Mouse (Mus musculus) MEL (cell line): ENCODE measurements around the gene Rtp3. TPM values are rescaled to one million over a fixed set of nuclear protein-coding genes. Genes with fewer than 3 reads are reported as not detected.

Experiments
- DNase-seq: peaks from one replicate; pipeline ENCODE4 v3.0.0; 2011; ENCODE audit warnings: low read depth, low spot score
- H3K27ac ChIP-seq: 2 replicates; pipeline ENCODE4 v1.5.1; 2012; ENCODE audit warnings: low read depth, mild to moderate bottlenecking, control low read depth, low read length, moderate library complexity; ENCODE audit not compliant: control insufficient read depth
- H3K27me3 ChIP-seq, 2 experiments: fragments of 150-350 bp in 1 of 2; sonication (generic) in 1 of 2; 2 replicates each; pipeline ENCODE4 v1.6.1; 2012; ENCODE audit warnings: low read length in 2 of 2, mild to moderate bottlenecking in 2 of 2, improper control_type of control experiment in 1 of 2, moderate library complexity in 1 of 2; ENCODE audit not compliant: insufficient read depth in 2 of 2, control insufficient read depth in 1 of 2
- H3K36me3 ChIP-seq, 2 experiments: 2 replicates each; pipeline ENCODE4 v1.6.1; 2012 to 2014; ENCODE audit warnings: low read length in 2 of 2, improper control_type of control experiment in 1 of 2, inconsistent platforms in 1 of 2, mild to moderate bottlenecking in 1 of 2; ENCODE audit not compliant: insufficient read depth in 2 of 2, control insufficient read depth in 1 of 2
- H3K4me1 ChIP-seq, 2 experiments: fragments of 150-350 bp in 1 of 2; sonication (generic) in 1 of 2; 2 replicates each; pipeline ENCODE4 v1.6.1; 2012; ENCODE audit warnings: low read length in 2 of 2, improper control_type of control experiment in 1 of 2, mild to moderate bottlenecking in 1 of 2; ENCODE audit not compliant: insufficient read depth in 2 of 2, control insufficient read depth in 1 of 2
- H3K4me3 ChIP-seq, 2 experiments: fragments of 150-350 bp in 1 of 2; sonication (generic) in 1 of 2; 2 replicates each; pipeline ENCODE4 v1.5.1; 2012; ENCODE audit warnings: low read depth in 2 of 2, low read length in 2 of 2, mild to moderate bottlenecking in 2 of 2, moderate library complexity in 2 of 2, control low read depth in 1 of 2, improper control_type of control experiment in 1 of 2; ENCODE audit not compliant: control insufficient read depth in 1 of 2, insufficient read depth in 1 of 2
- H3K79me2 ChIP-seq: 2 replicates; pipeline ENCODE4 v1.6.1; 2012; ENCODE audit warnings: mild to moderate bottlenecking, low read length, moderate library complexity; ENCODE audit not compliant: control insufficient read depth, poor library complexity, insufficient read depth
- H3K9ac ChIP-seq: 2 replicates; pipeline ENCODE4 v1.6.1; 2012; ENCODE audit warnings: low read depth, mild to moderate bottlenecking, control low read depth, low read length, moderate library complexity; ENCODE audit not compliant: control insufficient read depth, poor library complexity, severe bottlenecking
- H3K9me3 ChIP-seq: fragments of 150-350 bp; sonication (generic); replicated peaks from 2 replicates; pipeline ENCODE4 v1.6.1; 2012; ENCODE audit warnings: mild to moderate bottlenecking, low read length, improper control_type of control experiment, moderate library complexity; ENCODE audit not compliant: insufficient read depth
- CHD2 ChIP-seq: IDR thresholded peaks from 2 replicates; pipeline ENCODE4 v1.6.1; 2011; ENCODE audit warnings: low read length, improper control_type of control experiment
- CTCF ChIP-seq, 3 experiments: IDR thresholded peaks in 2 of 3; conservative IDR thresholded peaks in 1 of 3; 2 replicates each; pipeline ENCODE4 v1.5.1; 2011 to 2012; ENCODE audit warnings: low read length in 3 of 3, low read depth in 2 of 3, mild to moderate bottlenecking in 2 of 3, improper control_type of control experiment in 1 of 3, inconsistent platforms in 1 of 3, mixed read lengths in 1 of 3, moderate library complexity in 1 of 3; ENCODE audit not compliant: control insufficient read depth in 1 of 3, insufficient read depth in 1 of 3, poor library complexity in 1 of 3, severe bottlenecking in 1 of 3
- E2F4 ChIP-seq: IDR thresholded peaks from 2 replicates; pipeline ENCODE4 v1.6.1; 2011; ENCODE audit warnings: low read depth, low read length, improper control_type of control experiment, borderline replicate concordance
- ELF1 ChIP-seq: IDR thresholded peaks from 2 replicates; pipeline ENCODE4 v1.6.1; 2014; ENCODE audit warnings: low read depth, mild to moderate bottlenecking, inconsistent platforms, low read length, improper control_type of control experiment, moderate library complexity
- EP300 ChIP-seq, 2 experiments: IDR thresholded peaks; 2 replicates each; pipeline ENCODE4 v1.6.1; 2011; ENCODE audit warnings: improper control_type of control experiment in 2 of 2, low read length in 2 of 2, low read depth in 1 of 2, mild to moderate bottlenecking in 1 of 2
- ETS1 ChIP-seq: IDR thresholded peaks from 2 replicates; pipeline ENCODE4 v1.6.1; 2012; ENCODE audit warnings: low read depth, mild to moderate bottlenecking, inconsistent platforms, low read length, improper control_type of control experiment, moderate library complexity
- GABPA ChIP-seq: IDR thresholded peaks from 2 replicates; pipeline ENCODE4 v1.6.1; 2012; ENCODE audit warnings: low read depth, mild to moderate bottlenecking, inconsistent platforms, low read length, improper control_type of control experiment, moderate library complexity
- HCFC1 ChIP-seq: IDR thresholded peaks from 2 replicates; pipeline ENCODE4 v1.6.1; 2012; ENCODE audit warnings: low read depth, mild to moderate bottlenecking, inconsistent platforms, low read length, improper control_type of control experiment, moderate library complexity
- KAT2A ChIP-seq: conservative IDR thresholded peaks from 2 replicates; pipeline ENCODE4 v1.6.1; 2012; ENCODE audit warnings: low read depth, low read length, improper control_type of control experiment, inconsistent platforms
- MAFK ChIP-seq: IDR thresholded peaks from 2 replicates; pipeline ENCODE4 v1.6.1; 2011; ENCODE audit warnings: low read depth, mild to moderate bottlenecking, low read length, improper control_type of control experiment, borderline replicate concordance
- MAX ChIP-seq: IDR thresholded peaks from 2 replicates; pipeline ENCODE4 v1.6.1; 2011; ENCODE audit warnings: low read length, improper control_type of control experiment
- MAZ ChIP-seq: IDR thresholded peaks from 2 replicates; pipeline ENCODE4 v1.6.1; 2012; ENCODE audit warnings: low read depth, mild to moderate bottlenecking, inconsistent platforms, low read length, improper control_type of control experiment
- MXI1 ChIP-seq: IDR thresholded peaks from 2 replicates; pipeline ENCODE4 v1.6.1; 2011; ENCODE audit warnings: mild to moderate bottlenecking, low read depth, low read length, improper control_type of control experiment
- MYB ChIP-seq: IDR thresholded peaks from 2 replicates; pipeline ENCODE4 v1.6.1; 2011; ENCODE audit warnings: mild to moderate bottlenecking, low read depth, low read length, improper control_type of control experiment
- MYC ChIP-seq: IDR thresholded peaks from 2 replicates; pipeline ENCODE4 v1.6.1; 2011; ENCODE audit warnings: low read depth, mild to moderate bottlenecking, low read length, improper control_type of control experiment, moderate library complexity
- NELFE ChIP-seq: IDR thresholded peaks from 2 replicates; pipeline ENCODE4 v1.6.1; 2011; ENCODE audit warnings: low read depth, low read length, improper control_type of control experiment
- NRF1 ChIP-seq: IDR thresholded peaks from 2 replicates; pipeline ENCODE4 v1.6.1; 2014; ENCODE audit warnings: low read depth, mild to moderate bottlenecking, inconsistent platforms, low read length, improper control_type of control experiment, moderate library complexity; ENCODE audit not compliant: poor library complexity, insufficient read depth, severe bottlenecking
- POLR2AphosphoS2 ChIP-seq: IDR thresholded peaks from 2 replicates; pipeline ENCODE4 v1.6.1; 2011; ENCODE audit warnings: low read length, improper control_type of control experiment
- POLR2AphosphoS5 ChIP-seq: IDR thresholded peaks from 2 replicates; pipeline ENCODE4 v1.6.1; 2012; ENCODE audit warnings: low read depth, borderline replicate concordance, mild to moderate bottlenecking, inconsistent platforms, low read length, moderate library complexity, mixed read lengths
- RAD21 ChIP-seq: IDR thresholded peaks from 2 replicates; pipeline ENCODE4 v1.6.1; 2011; ENCODE audit warnings: mild to moderate bottlenecking, low read depth, low read length, improper control_type of control experiment
- TAL1 ChIP-seq: IDR thresholded peaks from 2 replicates; pipeline ENCODE4 v1.6.1; 2012; ENCODE audit warnings: mild to moderate bottlenecking, inconsistent platforms, low read length, moderate library complexity, mixed read lengths
- TBP ChIP-seq: IDR thresholded peaks from 2 replicates; pipeline ENCODE4 v1.8.0; 2011; ENCODE audit warnings: low read depth, low read length, improper control_type of control experiment
- TCF12 ChIP-seq: IDR thresholded peaks from 2 replicates; pipeline ENCODE4 v1.6.1; 2014; ENCODE audit warnings: low read depth, mild to moderate bottlenecking, inconsistent platforms, low read length, improper control_type of control experiment, moderate library complexity
- USF1 ChIP-seq: IDR thresholded peaks from 2 replicates; pipeline ENCODE4 v1.6.1; 2014; ENCODE audit warnings: low read depth, mild to moderate bottlenecking, inconsistent platforms, low read length, improper control_type of control experiment, moderate library complexity
- ZC3H11A ChIP-seq: IDR thresholded peaks from 2 replicates; pipeline ENCODE4 v1.6.1; 2012; ENCODE audit warnings: low read depth, mild to moderate bottlenecking, inconsistent platforms, low read length, improper control_type of control experiment
- polyA plus RNA-seq, 2 experiments: library from polyadenylated mRNA; stranded (reverse) in 1 of 2; unstranded in 1 of 2; fragments of >175 nt in 1 of 2; fragments of >200 nt in 1 of 2; gene quantifications; 2 replicates each; pipeline versions ENCODE4 v1.2.1 to v1.2.4; 2012; ENCODE audit warnings: low replicate concordance in 2 of 2, low read depth in 1 of 2; ENCODE audit not compliant: insufficient read length in 2 of 2, insufficient read depth in 1 of 2, missing spikeins in 1 of 2
- total RNA-seq: library from RNA; depleted of rRNA; stranded (reverse); fragments of 300-350 nt; gene quantifications from 2 replicates; pipeline ENCODE4 v1.2.3, GENCODE M21; 2012

The Rtp3 gene
- total and polyA plus RNA-seq, 3 experiments: not detected

DNA sequence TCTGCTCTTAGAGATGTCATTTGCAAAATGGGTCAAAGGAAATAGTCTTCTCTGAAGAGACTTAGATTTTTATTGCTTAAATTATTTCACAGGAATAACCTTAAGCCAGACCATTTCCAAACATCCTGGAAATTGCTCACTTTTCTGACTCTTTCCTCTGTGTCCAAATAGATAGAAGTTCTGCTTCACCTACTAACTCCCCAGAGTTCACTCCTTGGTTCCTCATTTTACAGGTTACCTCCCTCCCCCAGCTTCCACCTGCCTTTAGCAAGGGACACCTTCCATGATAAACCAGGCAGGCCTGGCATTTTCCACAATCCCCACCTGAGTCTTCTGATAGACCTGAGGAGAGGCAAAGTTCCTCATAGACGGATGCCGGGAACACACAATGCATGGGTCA is 16.2 kb upstream of the Rtp3 start:
- no peak overlapping the region for H3K9ac ChIP-seq
- H3K27me3 ChIP-seq: peaks cover 0 to 5% of the 10 kb centered on the region in 2 experiments; a peak in 3 of 4 replicates
- H3K4me1 ChIP-seq: no peaks in the 10 kb centered on the region
- H3K4me3 ChIP-seq: no peak overlapping the region
- no peaks in the 10 kb centered on the region for H3K9me3 ChIP-seq
- TF ChIP-seq GABPA (no peak), E2F4 (no peak), KAT2A (no peak), CHD2 (no peak), TAL1 (no peak), NELFE (no peak), ELF1 (no peak), MYB (no peak), POLR2AphosphoS2 (no peak), USF1 (no peak), ZC3H11A (no peak), MAX (no peak), EP300 (IDR thresholded peaks at IDR 0.05; ENCODE audit: low read depth in 1 of 2, low read length in 2 of 2) (no peak), POLR2AphosphoS5 (no peak), MAFK (no peak), MAZ (no peak)
- no peak for DNase-seq
- no peaks in the 10 kb centered on the region for H3K36me3 ChIP-seq
- no peaks in the 10 kb centered on the region for H3K79me2 ChIP-seq
- no peak overlapping the region for H3K27ac ChIP-seq

DNA sequence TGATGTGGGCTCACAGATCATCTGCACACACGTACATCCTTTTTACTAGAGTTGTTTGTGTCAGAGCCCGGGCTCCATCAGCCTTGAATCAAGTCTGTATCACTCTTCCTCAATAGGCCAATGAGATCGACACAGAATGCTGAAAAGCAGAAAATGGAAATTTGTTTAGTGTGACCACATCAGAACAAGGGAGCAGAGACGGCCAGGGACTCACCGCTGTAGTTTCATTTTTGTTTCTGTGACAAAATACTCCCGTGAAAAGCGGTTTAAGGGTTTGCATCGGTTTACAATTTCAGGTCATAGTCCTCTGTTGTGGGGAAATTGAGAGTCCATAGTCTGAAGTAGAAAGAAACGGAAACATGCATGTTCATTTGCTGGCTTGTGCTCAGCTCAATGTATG is 12.9 kb upstream of the Rtp3 start:
- Histone ChIP-seq H3K27ac (no peak overlapping the region), H3K27me3 (peaks cover 0 to 5% of the 10 kb centered on the region in 2 experiments; a peak in 3 of 4 replicates), H3K79me2 (no peaks in the 10 kb centered on the region), H3K9ac (no peak overlapping the region), H3K4me3 (no peak overlapping the region), H3K36me3 (no peaks in the 10 kb centered on the region), H3K4me1 (no peaks in the 10 kb centered on the region), H3K9me3 (no peaks in the 10 kb centered on the region)
- no peak for TF ChIP-seq RAD21
- TF ChIP-seq POLR2AphosphoS2: no peak
- no peak for TF ChIP-seq ETS1
- no peak for TF ChIP-seq TCF12
- no peak for TF ChIP-seq MYB
- no peak for TF ChIP-seq TBP
- no peak for TF ChIP-seq NRF1
- no peak for TF ChIP-seq HCFC1
- no peak for TF ChIP-seq MYC
- TF ChIP-seq MAFK: no peak
- TF ChIP-seq POLR2AphosphoS5: no peak
- no peak for TF ChIP-seq GABPA
- no peak for TF ChIP-seq KAT2A
- no peak for TF ChIP-seq NELFE
- no peak for TF ChIP-seq MXI1
- TF ChIP-seq CTCF (IDR thresholded peaks at IDR 0.05 in 2 of 3, conservative IDR thresholded peaks at IDR 0.05 in 1 of 3; ENCODE audit: control insufficient read depth in 1 of 3, insufficient read depth in 1 of 3, low read depth in 2 of 3, low read length in 3 of 3, poor library complexity in 1 of 3, severe bottlenecking in 1 of 3): no peak
- no peak for DNase-seq
